Mouse (Mus musculus): ENCODE measurements around the gene Tuba3a. TPM values are rescaled to one million over a fixed set of nuclear protein-coding genes. Genes with fewer than 3 reads are reported as not detected.
"Not testable (repeated sequence)": the region's sequence is repeated elsewhere in the genome, so short reads cannot be mapped to it uniquely, and the experiment has no call there.

Tuba3a gene
- polyA plus RNA-seq, 1 experiment from 2014 or later: 0.17 TPM

- WGBS: 71% methylated on average over 5 of the region's 5 CpGs
- Histone ChIP-seq H3K9me3 (replicated peaks; ENCODE audit: low read length) (no peaks in the 10 kb centered on the region), H3K27me3 (ENCODE audit: insufficient read depth, low read length) (no peaks in the 10 kb centered on the region), H3K4me2 (ENCODE audit: low read length) (no peak overlapping the region), H3K4me3 (replicated peaks; ENCODE audit: low read depth, low read length) (no peak overlapping the region), H3K36me3 (ENCODE audit: insufficient read depth, low read length) (no peaks in the 10 kb centered on the region), H3K27ac (no peak overlapping the region), H3K4me1 (replicated peaks; ENCODE audit: insufficient read depth, low read length) (no peaks in the 10 kb centered on the region; the same call in 1 of the 2 replicates), H3K9ac (ENCODE audit: low read depth, low read length) (no peak overlapping the region)
- DNase-seq (ENCODE audit: low spot score): no peak
- ATAC-seq (replicated peaks; ENCODE audit: low FRiP score, low read depth): no peak
- no peak for TF ChIP-seq CTCF (IDR thresholded peaks at IDR 0.05; ENCODE audit: low read depth)
Observed at GRCm38 (mm10) chr6:125288730-125289129, 2.9 kb upstream of the Tuba3a start.

GRCm38 (mm10) chr6:125286944-125287343 lies 1.1 kb upstream of the Tuba3a start:
- no peak for TF ChIP-seq CTCF (IDR thresholded peaks at IDR 0.05; ENCODE audit: low read depth)
- Histone ChIP-seq H3K27me3 (ENCODE audit: insufficient read depth, low read length) (no peaks in the 10 kb centered on the region), H3K9ac (ENCODE audit: low read depth, low read length) (no peak overlapping the region), H3K9me3 (replicated peaks; ENCODE audit: low read length) (no peaks in the 10 kb centered on the region), H3K4me3 (replicated peaks; ENCODE audit: low read depth, low read length) (no peak overlapping the region), H3K4me2 (ENCODE audit: low read length) (no peak overlapping the region), H3K36me3 (ENCODE audit: insufficient read depth, low read length) (no peaks in the 10 kb centered on the region), H3K4me1 (replicated peaks; ENCODE audit: insufficient read depth, low read length) (no peaks in the 10 kb centered on the region; the same call in 1 of the 2 replicates), H3K27ac (no peak overlapping the region)
- ATAC-seq (replicated peaks; ENCODE audit: low FRiP score, low read depth) (no peak), DNase-seq (ENCODE audit: low spot score) (peak; percentile 11)
- 71% methylated on average over 4 of the region's 4 CpGs for WGBS

GRCm38 (mm10) chr6:125284751-125285150 lies 1.1 kb downstream of the Tuba3a start:
- Histone ChIP-seq H3K27me3 (ENCODE audit: insufficient read depth, low read length) (no peaks in the 10 kb centered on the region), H3K4me2 (ENCODE audit: low read length) (no peak overlapping the region), H3K36me3 (ENCODE audit: insufficient read depth, low read length) (no peaks in the 10 kb centered on the region), H3K4me3 (replicated peaks; ENCODE audit: low read depth, low read length) (no peak overlapping the region), H3K4me1 (replicated peaks; ENCODE audit: insufficient read depth, low read length) (no peaks in the 10 kb centered on the region; the same call in 1 of the 2 replicates), H3K9me3 (replicated peaks; ENCODE audit: low read length) (no peaks in the 10 kb centered on the region), H3K9ac (ENCODE audit: low read depth, low read length) (no peak overlapping the region), H3K27ac (no peak overlapping the region)
- TF ChIP-seq CTCF (IDR thresholded peaks at IDR 0.05; ENCODE audit: low read depth): no peak; the same call in 1 of the 2 replicates
- WGBS: 88% methylated on average over 7 of the region's 7 CpGs
- no peak for ATAC-seq (replicated peaks; ENCODE audit: low FRiP score, low read depth)
- DNase-seq (ENCODE audit: low spot score): no peak

- H3K36me3 ChIP-seq (ENCODE audit: insufficient read depth, low read length): no peaks in the 10 kb centered on the region
- DNase-seq (ENCODE audit: low spot score): peak; percentile 55
- no peaks in the 10 kb centered on the region for H3K27me3 ChIP-seq (ENCODE audit: insufficient read depth, low read length)
- H3K4me2 ChIP-seq (ENCODE audit: low read length): no peak overlapping the region
- 21% methylated on average over 8 of the region's 8 CpGs for whole genome bisulfite sequencing
- H3K4me3 ChIP-seq (replicated peaks; ENCODE audit: low read depth, low read length): no peak overlapping the region
- H3K9me3 ChIP-seq (replicated peaks; ENCODE audit: low read length): no peaks in the 10 kb centered on the region
- no peaks in the 10 kb centered on the region; the same call in 1 of the 2 replicates for H3K4me1 ChIP-seq (replicated peaks; ENCODE audit: insufficient read depth, low read length)
- no peak for ATAC-seq (replicated peaks; ENCODE audit: low FRiP score, low read depth)
- no peak overlapping the region for H3K9ac ChIP-seq (ENCODE audit: low read depth, low read length)
- TF ChIP-seq CTCF (IDR thresholded peaks at IDR 0.05; ENCODE audit: low read depth): peak; percentile 41; the same call in 1 of the 2 replicates
- H3K27ac ChIP-seq: no peak overlapping the region
Observed at GRCm38 (mm10) chr6:125284250-125284649, 1.6 kb downstream of the Tuba3a start.

- DNase-seq (ENCODE audit: low spot score); H3K4me3 ChIP-seq (replicated peaks; ENCODE audit: low read depth, low read length); H3K27ac ChIP-seq; ATAC-seq (replicated peaks; ENCODE audit: low FRiP score, low read depth); H3K36me3 ChIP-seq (ENCODE audit: insufficient read depth, low read length); H3K4me1 ChIP-seq (replicated peaks; ENCODE audit: insufficient read depth, low read length); H3K27me3 ChIP-seq (ENCODE audit: insufficient read depth, low read length); H3K9ac ChIP-seq (ENCODE audit: low read depth, low read length); H3K4me2 ChIP-seq (ENCODE audit: low read length); H3K9me3 ChIP-seq (replicated peaks; ENCODE audit: low read length): not testable (repeated sequence)
- WGBS: 96% methylated on average over 13 of the region's 13 CpGs
Observed at GRCm38 (mm10) chr6:125282721-125283120, 3.1 kb downstream of the Tuba3a start.

- TF ChIP-seq CTCF (IDR thresholded peaks at IDR 0.05; ENCODE audit: low read depth): no peak
- Histone ChIP-seq H3K4me2 (ENCODE audit: low read length) (no peak overlapping the region), H3K27me3 (ENCODE audit: insufficient read depth, low read length) (no peaks in the 10 kb centered on the region), H3K4me1 (replicated peaks; ENCODE audit: insufficient read depth, low read length) (no peaks in the 10 kb centered on the region), H3K9me3 (replicated peaks; ENCODE audit: low read length) (no peaks in the 10 kb centered on the region), H3K36me3 (ENCODE audit: insufficient read depth, low read length) (no peaks in the 10 kb centered on the region), H3K9ac (ENCODE audit: low read depth, low read length) (no peak overlapping the region), H3K4me3 (replicated peaks; ENCODE audit: low read depth, low read length) (no peak overlapping the region), H3K27ac (no peak overlapping the region)
- 56% methylated on average over 8 of the region's 8 CpGs for WGBS
- ATAC-seq (replicated peaks; ENCODE audit: low FRiP score, low read depth): no peak
- no peak for DNase-seq (ENCODE audit: low spot score)
Observed at GRCm38 (mm10) chr6:125279729-125280128, 6.1 kb downstream of the Tuba3a start.
